Mouse (Mus musculus) CH12.LX (cell line): ENCODE results near the gene Slc29a3.

Source experiments
- BHLHE40 ChIP-seq: IDR thresholded peaks from 2 replicates; pipeline ENCODE4 v1.6.1; 2011; ENCODE audit warnings: mild to moderate bottlenecking, low read depth, low read length, improper control_type of control experiment
- CTCF ChIP-seq, 2 experiments: IDR thresholded peaks in 1 of 2; conservative IDR thresholded peaks in 1 of 2; 2 replicates each; pipeline ENCODE4 v1.5.1; 2011 to 2012; ENCODE audit warnings: low read depth in 2 of 2, low read length in 2 of 2, improper control_type of control experiment in 1 of 2, inconsistent platforms in 1 of 2, mild to moderate bottlenecking in 1 of 2, moderate library complexity in 1 of 2
- E2F4 ChIP-seq: IDR thresholded peaks from 2 replicates; pipeline ENCODE4 v1.6.1; 2011; ENCODE audit warnings: low read depth, low read length, improper control_type of control experiment; ENCODE audit not compliant: insufficient replicate concordance
- EP300 ChIP-seq: IDR thresholded peaks from 2 replicates; pipeline ENCODE4 v1.6.1; 2011; ENCODE audit warnings: low read length, improper control_type of control experiment
- GABPA ChIP-seq: IDR thresholded peaks from 2 replicates; pipeline ENCODE4 v1.6.1; 2012; ENCODE audit warnings: low read depth, low read length, improper control_type of control experiment, inconsistent platforms; ENCODE audit not compliant: insufficient replicate concordance
- JUND ChIP-seq: conservative IDR thresholded peaks from 2 replicates; pipeline ENCODE4 v1.6.1; 2011; ENCODE audit warnings: low read depth, low read length, improper control_type of control experiment
- MAX ChIP-seq: IDR thresholded peaks from 2 replicates; pipeline ENCODE4 v1.6.1; 2011; ENCODE audit warnings: low read length, improper control_type of control experiment
- POLR2A ChIP-seq: IDR thresholded peaks from 2 replicates; pipeline ENCODE4 v1.6.1; 2011; ENCODE audit warnings: low read depth, mild to moderate bottlenecking, improper control_type of control experiment, low read length
- TCF12 ChIP-seq: IDR thresholded peaks from 2 replicates; pipeline ENCODE4 v1.6.1; 2014; ENCODE audit warnings: low read depth, mild to moderate bottlenecking, inconsistent platforms, low read length, improper control_type of control experiment
- ZMIZ1 ChIP-seq: IDR thresholded peaks from 2 replicates; pipeline ENCODE4 v1.6.1; 2012; ENCODE audit warnings: low read depth, mild to moderate bottlenecking, inconsistent platforms, low read length, improper control_type of control experiment
- ZNF384 ChIP-seq: IDR thresholded peaks from 2 replicates; pipeline ENCODE4 v1.6.1; 2012; ENCODE audit warnings: low read depth, low read length, improper control_type of control experiment, inconsistent platforms

- TF ChIP-seq POLR2A, result no peak
- no peak for TF ChIP-seq E2F4
- TF ChIP-seq EP300, result no peak
- peak; percentile 90 to 91 for TF ChIP-seq CTCF (conservative IDR thresholded peaks at IDR 0.05 in 1 of 2, IDR thresholded peaks at IDR 0.05 in 1 of 2; ENCODE audit: low read depth in 2 of 2, low read length in 2 of 2)
- TF ChIP-seq TCF12, result no peak
- TF ChIP-seq MAX, result no peak
- no peak for TF ChIP-seq ZNF384
- no peak for TF ChIP-seq JUND
- no peak for TF ChIP-seq GABPA
- no peak for TF ChIP-seq BHLHE40
- TF ChIP-seq ZMIZ1, result no peak
Measured at GRCm38 (mm10) chr10:60779628-60780027, 27.0 kb upstream of the Slc29a3 start.
